Mouse (Mus musculus) frontal cortex, postnatal 14 days (tissue): Measurements from ENCODE around the gene Arid2.
"Not testable (repeated sequence)": the region's sequence is repeated elsewhere in the genome, so short reads cannot be mapped to it uniquely, and the experiment has no call there.

Experiments used
- DNase-seq, 2 experiments: peaks; one replicate each; pipeline ENCODE4 v3.0.0; 2022; ENCODE audit warnings: low spot score in 2 of 2

Gene Arid2

GRCm38 (mm10) chr15:96418161-96418560 is 130.8 kb downstream of the Arid2 start:
- DNase-seq = no peak

DNA sequence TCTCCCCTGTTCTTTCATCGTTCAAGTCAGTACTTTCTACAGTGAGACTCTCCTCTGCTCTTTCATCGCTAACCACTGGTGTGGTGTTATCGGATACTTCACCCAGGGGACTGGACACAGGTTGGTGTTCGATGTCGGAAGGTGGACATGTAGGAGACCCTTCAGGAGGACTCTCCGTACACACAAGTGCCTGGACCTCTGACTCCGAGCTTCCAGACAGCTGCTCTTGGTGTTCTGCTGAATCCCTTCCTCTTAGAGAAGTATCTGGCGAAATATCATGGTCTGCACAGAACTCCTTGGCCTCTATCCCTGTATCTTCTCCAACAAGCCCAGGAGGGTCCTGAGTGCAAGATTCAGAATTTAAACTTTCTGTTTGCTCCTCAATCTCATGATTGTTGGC is 132.6 kb downstream of the Arid2 start:
- no peak for DNase-seq

DNA sequence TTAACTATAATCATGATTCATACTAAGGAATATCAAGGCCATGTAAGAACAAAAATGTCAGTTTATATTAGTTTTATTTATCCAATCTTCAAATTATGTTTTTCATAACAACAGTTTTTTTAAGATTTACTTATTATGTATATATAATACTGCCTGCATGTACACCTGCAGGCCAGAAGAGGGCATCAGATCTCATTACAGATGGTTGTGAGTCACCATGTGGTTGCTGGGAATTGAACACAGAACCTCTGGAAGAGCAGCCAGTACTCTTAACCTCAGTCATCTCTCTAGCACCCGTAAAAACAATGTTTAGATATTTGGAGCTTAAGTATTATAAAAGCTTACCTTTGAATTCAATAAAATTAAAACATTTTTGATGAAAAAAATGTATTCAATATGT is 146.9 kb downstream of the Arid2 start:
- DNase-seq = no peak

GRCm38 (mm10) chr15:96441480-96441879 is 154.2 kb downstream of the Arid2 start:
- not testable (repeated sequence) for DNase-seq

DNA sequence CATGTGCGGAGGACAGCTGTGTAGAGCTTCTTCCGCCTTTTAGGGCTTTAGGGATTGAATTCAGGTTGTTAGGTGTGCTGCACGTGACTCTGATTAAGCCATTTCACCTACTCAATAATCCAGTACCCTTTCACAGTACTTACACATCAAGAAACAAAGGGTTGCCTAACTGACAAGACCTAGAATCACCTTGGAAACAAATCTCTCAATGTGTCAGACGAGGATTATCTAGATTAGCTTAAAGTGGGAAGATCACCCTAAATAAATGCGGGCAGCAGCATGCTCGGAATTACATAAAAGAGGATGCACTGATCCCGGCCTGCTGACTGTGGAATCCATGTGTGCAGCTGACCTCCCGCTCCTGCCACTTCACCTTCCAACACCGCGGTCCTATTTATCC is 159.5 kb downstream of the Arid2 start:
- no peak for DNase-seq

DNA sequence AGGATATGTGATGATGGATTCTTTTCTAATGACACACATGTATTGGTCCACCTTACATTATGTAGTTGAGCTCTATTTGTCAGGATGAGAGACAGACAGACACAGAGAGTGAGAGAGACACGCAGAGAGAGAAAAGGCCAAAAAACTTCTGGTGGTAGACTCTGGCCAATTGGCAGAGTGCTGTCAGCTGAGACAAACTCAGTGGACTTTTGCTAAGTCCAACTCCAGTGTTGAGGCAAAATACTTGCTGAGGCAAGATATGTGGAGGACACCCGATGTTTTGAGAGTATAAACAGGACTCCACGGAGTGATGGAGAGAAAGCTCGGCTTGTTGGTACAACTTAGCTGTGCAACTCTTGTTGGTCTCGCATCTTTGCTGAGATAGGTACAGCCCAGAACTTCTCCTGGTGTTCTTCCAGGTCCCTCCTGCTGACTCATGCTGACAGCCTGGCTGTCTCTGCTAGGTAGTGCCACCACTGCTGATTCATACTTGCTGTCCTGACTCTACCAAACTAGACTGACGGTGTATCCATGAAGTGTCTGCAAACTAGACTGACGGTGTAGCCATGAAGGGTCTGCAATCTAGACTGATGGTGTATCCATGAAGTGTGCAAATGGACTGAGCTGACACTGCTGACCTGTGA is 161.5 kb downstream of the Arid2 start:
- DNase-seq = no peak

GRCm38 (mm10) chr15:96453346-96453745 is 166.0 kb downstream of the Arid2 start:
- DNase-seq = no peak
